Mouse (Mus musculus): Measurements from ENCODE around the gene Spint5. TPM values are rescaled to one million over a fixed set of nuclear protein-coding genes. Genes with fewer than 3 reads are reported as not detected.
"Not testable (repeated sequence)": the region's sequence is repeated elsewhere in the genome, so short reads cannot be mapped to it uniquely, and the experiment has no call there.

Gene Spint5
- polyA plus RNA-seq, 2 experiments = not detected

- 68% methylated on average over 5 of the region's 5 CpGs for WGBS
- DNase-seq (ENCODE audit: low spot score) = peak; percentile 19
- no peak overlapping the region for H3K27ac ChIP-seq (replicated peaks; ENCODE audit: low read depth, low read length)
- no peak; the same call in 1 of the 2 replicates for ATAC-seq (ENCODE audit: low FRiP score, low read depth)
- no peaks in the 10 kb centered on the region for H3K4me1 ChIP-seq (ENCODE audit: control insufficient read depth, insufficient read depth, low read length)
- H3K4me2 ChIP-seq (replicated peaks; ENCODE audit: low read depth, low read length, severe bottlenecking) = no peak overlapping the region
- no peak overlapping the region for H3K9ac ChIP-seq (ENCODE audit: low read depth, low read length, severe bottlenecking)
- no peaks in the 10 kb centered on the region for H3K36me3 ChIP-seq (ENCODE audit: control insufficient read depth, insufficient read depth, low read length)
- no peaks in the 10 kb centered on the region for H3K27me3 ChIP-seq (ENCODE audit: control insufficient read depth, insufficient read depth, low read length)
- TF ChIP-seq POLR2A (IDR thresholded peaks at IDR 0.05; ENCODE audit: borderline replicate concordance, extremely low read depth, insufficient read depth, insufficient read length) = no peak
- no peak overlapping the region for H3K4me3 ChIP-seq (replicated peaks; ENCODE audit: low read length)
- no peaks in the 10 kb centered on the region for H3K9me3 ChIP-seq (ENCODE audit: control insufficient read depth, low read length)
These were observed 14.1 kb upstream of the Spint5 start for GRCm38 (mm10) chr2:164700959-164701358.

- no peak for TF ChIP-seq POLR2A (IDR thresholded peaks at IDR 0.05; ENCODE audit: borderline replicate concordance, extremely low read depth, insufficient read depth, insufficient read length)
- H3K4me3 ChIP-seq (replicated peaks; ENCODE audit: low read length) = no peak overlapping the region
- 90% methylated on average over 5 of the region's 5 CpGs for WGBS
- no peaks in the 10 kb centered on the region for H3K27me3 ChIP-seq (ENCODE audit: control insufficient read depth, insufficient read depth, low read length)
- DNase-seq (ENCODE audit: low spot score) (no peak), ATAC-seq (ENCODE audit: low FRiP score, low read depth) (no peak)
- H3K36me3 ChIP-seq (ENCODE audit: control insufficient read depth, insufficient read depth, low read length) = no peaks in the 10 kb centered on the region
- H3K4me2 ChIP-seq (replicated peaks; ENCODE audit: low read depth, low read length, severe bottlenecking) = no peak overlapping the region
- H3K4me1 ChIP-seq (ENCODE audit: control insufficient read depth, insufficient read depth, low read length) = no peaks in the 10 kb centered on the region
- no peak overlapping the region for H3K9ac ChIP-seq (ENCODE audit: low read depth, low read length, severe bottlenecking)
- no peak overlapping the region for H3K27ac ChIP-seq (replicated peaks; ENCODE audit: low read depth, low read length)
- no peaks in the 10 kb centered on the region for H3K9me3 ChIP-seq (ENCODE audit: control insufficient read depth, low read length)
These were observed 13.3 kb upstream of the Spint5 start for GRCm38 (mm10) chr2:164701761-164702160.

DNA sequence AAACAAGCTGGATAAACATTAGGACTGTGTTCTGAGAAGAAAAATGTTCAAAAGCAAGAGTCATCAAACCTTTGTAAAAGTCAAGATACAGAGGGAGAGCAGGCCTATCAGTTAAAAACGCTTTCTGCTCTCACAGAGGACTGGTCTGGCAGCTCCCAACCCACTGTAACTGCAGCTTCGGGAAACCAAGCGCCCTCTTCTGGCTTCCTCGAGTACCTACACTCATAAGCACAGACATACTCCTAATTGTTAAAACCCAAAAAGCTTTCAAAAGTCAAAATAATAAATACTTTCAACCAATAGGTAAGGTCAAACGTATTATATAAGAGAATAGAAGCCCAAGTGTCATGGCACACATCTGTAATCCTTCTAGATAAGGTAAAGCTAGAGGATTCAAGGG is 10.9 kb upstream of the Spint5 start:
- H3K4me3 ChIP-seq (replicated peaks; ENCODE audit: low read length) = no peak overlapping the region
- H3K9me3 ChIP-seq (ENCODE audit: control insufficient read depth, low read length) = no peaks in the 10 kb centered on the region
- DNase-seq (ENCODE audit: low spot score) (no peak), ATAC-seq (ENCODE audit: low FRiP score, low read depth) (no peak)
- WGBS = 78% methylated on average over 5 of the region's 5 CpGs
- no peak for TF ChIP-seq POLR2A (IDR thresholded peaks at IDR 0.05; ENCODE audit: borderline replicate concordance, extremely low read depth, insufficient read depth, insufficient read length)
- no peaks in the 10 kb centered on the region for H3K27me3 ChIP-seq (ENCODE audit: control insufficient read depth, insufficient read depth, low read length)
- no peak overlapping the region for H3K9ac ChIP-seq (ENCODE audit: low read depth, low read length, severe bottlenecking)
- H3K27ac ChIP-seq (replicated peaks; ENCODE audit: low read depth, low read length) = no peak overlapping the region
- H3K4me2 ChIP-seq (replicated peaks; ENCODE audit: low read depth, low read length, severe bottlenecking) = no peak overlapping the region
- no peaks in the 10 kb centered on the region for H3K36me3 ChIP-seq (ENCODE audit: control insufficient read depth, insufficient read depth, low read length)
- no peaks in the 10 kb centered on the region for H3K4me1 ChIP-seq (ENCODE audit: control insufficient read depth, insufficient read depth, low read length)

GRCm38 (mm10) chr2:164705328-164705727 is 9.8 kb upstream of the Spint5 start:
- no peaks in the 10 kb centered on the region for H3K27me3 ChIP-seq (ENCODE audit: control insufficient read depth, insufficient read depth, low read length)
- no peak for ATAC-seq (ENCODE audit: low FRiP score, low read depth)
- no peak overlapping the region for H3K27ac ChIP-seq (replicated peaks; ENCODE audit: low read depth, low read length)
- H3K4me2 ChIP-seq (replicated peaks; ENCODE audit: low read depth, low read length, severe bottlenecking) = no peak overlapping the region
- H3K9ac ChIP-seq (ENCODE audit: low read depth, low read length, severe bottlenecking) = no peak overlapping the region
- DNase-seq (ENCODE audit: low spot score) = no peak
- no peaks in the 10 kb centered on the region for H3K36me3 ChIP-seq (ENCODE audit: control insufficient read depth, insufficient read depth, low read length)
- no peaks in the 10 kb centered on the region for H3K9me3 ChIP-seq (ENCODE audit: control insufficient read depth, low read length)
- TF ChIP-seq POLR2A (IDR thresholded peaks at IDR 0.05; ENCODE audit: borderline replicate concordance, extremely low read depth, insufficient read depth, insufficient read length) = no peak
- 82% methylated on average over 6 of the region's 6 CpGs for WGBS
- no peaks in the 10 kb centered on the region for H3K4me1 ChIP-seq (ENCODE audit: control insufficient read depth, insufficient read depth, low read length)
- H3K4me3 ChIP-seq (replicated peaks; ENCODE audit: low read length) = no peak overlapping the region

DNA sequence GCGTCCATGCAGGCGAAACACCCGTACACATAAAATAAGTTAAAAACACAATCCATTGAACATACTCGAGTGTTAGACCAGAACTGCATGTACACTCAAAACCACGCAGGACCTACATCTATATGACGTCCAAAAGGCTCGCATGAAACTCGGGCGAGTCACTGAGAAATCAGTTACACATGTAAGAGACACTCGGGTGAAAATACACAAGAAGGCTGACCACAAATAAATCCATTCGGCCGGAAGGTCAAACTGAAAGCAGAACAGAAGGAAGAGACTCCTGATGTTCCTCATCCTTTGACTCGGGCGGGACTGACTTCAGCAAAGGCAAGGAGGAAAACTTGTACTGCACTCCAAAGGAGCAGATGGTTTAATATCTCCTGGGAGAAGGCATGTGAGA is 9.1 kb upstream of the Spint5 start:
- H3K4me3 ChIP-seq (replicated peaks; ENCODE audit: low read length) = no peak overlapping the region
- 88% methylated on average over 14 of the region's 14 CpGs for WGBS
- no peak for ATAC-seq (ENCODE audit: low FRiP score, low read depth)

GRCm38 (mm10) chr2:164716194-164716786 is 1.2 kb downstream of the Spint5 start:
- H3K27me3 ChIP-seq (ENCODE audit: control insufficient read depth, insufficient read depth, low read length); H3K9ac ChIP-seq (ENCODE audit: low read depth, low read length, severe bottlenecking); ATAC-seq (ENCODE audit: low FRiP score, low read depth); H3K9me3 ChIP-seq (ENCODE audit: control insufficient read depth, low read length); H3K4me3 ChIP-seq (replicated peaks; ENCODE audit: low read length); H3K27ac ChIP-seq (replicated peaks; ENCODE audit: low read depth, low read length); H3K4me2 ChIP-seq (replicated peaks; ENCODE audit: low read depth, low read length, severe bottlenecking); DNase-seq (ENCODE audit: low spot score); H3K36me3 ChIP-seq (ENCODE audit: control insufficient read depth, insufficient read depth, low read length); H3K4me1 ChIP-seq (ENCODE audit: control insufficient read depth, insufficient read depth, low read length): not testable (repeated sequence)
- WGBS = 94% methylated on average over 19 of the region's 23 CpGs

More for the DNA sequence above, 9.1 kb upstream of the Spint5 start:
- Histone ChIP-seq H3K9ac (ENCODE audit: low read depth, low read length, severe bottlenecking) (no peak overlapping the region), H3K9me3 (ENCODE audit: control insufficient read depth, low read length) (no peaks in the 10 kb centered on the region), H3K4me2 (replicated peaks; ENCODE audit: low read depth, low read length, severe bottlenecking) (no peak overlapping the region), H3K27ac (replicated peaks; ENCODE audit: low read depth, low read length) (no peak overlapping the region), H3K36me3 (ENCODE audit: control insufficient read depth, insufficient read depth, low read length) (no peaks in the 10 kb centered on the region), H3K27me3 (ENCODE audit: control insufficient read depth, insufficient read depth, low read length) (no peaks in the 10 kb centered on the region), H3K4me1 (ENCODE audit: control insufficient read depth, insufficient read depth, low read length) (no peaks in the 10 kb centered on the region)
- no peak for TF ChIP-seq POLR2A (IDR thresholded peaks at IDR 0.05; ENCODE audit: borderline replicate concordance, extremely low read depth, insufficient read depth, insufficient read length)
- DNase-seq (ENCODE audit: low spot score) = no peak

Measured in limb, embryonic 14.5 days (tissue).